Mouse (Mus musculus): ENCODE measurements around the gene Ofd1. TPM values are rescaled to one million over a fixed set of nuclear protein-coding genes. Genes with fewer than 3 reads are reported as not detected.

The Ofd1 gene
- total and polyA plus RNA-seq, 2 experiments from 2014 or later: 4.5 to 4.7 TPM

DNA sequence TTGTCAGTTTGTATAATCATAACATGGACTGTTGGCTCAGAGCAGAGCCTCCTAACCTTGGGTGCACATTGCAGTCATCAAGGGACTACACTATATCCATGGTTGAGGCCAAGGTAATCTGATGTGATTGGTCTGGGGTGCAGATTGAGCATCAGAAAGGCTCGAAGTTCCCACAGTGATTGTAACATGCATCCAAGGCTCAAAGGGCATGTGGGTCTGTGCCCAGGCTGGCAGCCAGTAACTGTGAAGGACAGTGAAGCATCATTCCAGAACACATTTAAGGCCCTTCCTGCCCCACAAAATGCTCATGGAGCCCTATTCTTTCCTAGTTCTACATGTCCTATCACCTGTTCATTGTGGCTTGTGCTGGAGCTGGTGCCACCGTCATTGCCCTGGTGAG, 56.9 kb downstream of the Ofd1 start:
- Histone ChIP-seq H3K4me1 (ENCODE audit: control insufficient read depth, insufficient read depth) (no peaks in the 10 kb centered on the region), H3K36me3 (replicated peaks; ENCODE audit: control insufficient read depth, insufficient read depth, low read length) (no peaks in the 10 kb centered on the region), H3K27ac (ENCODE audit: low read depth) (no peak overlapping the region), H3K9me3 (replicated peaks; ENCODE audit: control insufficient read depth, low read length) (no peaks in the 10 kb centered on the region), H3K4me2 (ENCODE audit: low read depth, low read length) (no peak overlapping the region), H3K27me3 (ENCODE audit: control insufficient read depth, insufficient read depth, low read length) (no peaks in the 10 kb centered on the region), H3K9ac (replicated peaks; ENCODE audit: low read depth, low read length) (no peak overlapping the region), H3K4me3 (ENCODE audit: low read depth, low read length) (no peak overlapping the region)
- TF ChIP-seq CTCF (IDR thresholded peaks at IDR 0.05; ENCODE audit: low read depth) (no peak), EP300 (IDR thresholded peaks at IDR 0.05; ENCODE audit: low read depth) (no peak)
- DNase-seq (ENCODE audit: low spot score) (no peak), ATAC-seq (ENCODE audit: insufficient read depth, low read depth) (no peak)
- WGBS: 69% methylated on average over 2 of the region's 2 CpGs

DNA sequence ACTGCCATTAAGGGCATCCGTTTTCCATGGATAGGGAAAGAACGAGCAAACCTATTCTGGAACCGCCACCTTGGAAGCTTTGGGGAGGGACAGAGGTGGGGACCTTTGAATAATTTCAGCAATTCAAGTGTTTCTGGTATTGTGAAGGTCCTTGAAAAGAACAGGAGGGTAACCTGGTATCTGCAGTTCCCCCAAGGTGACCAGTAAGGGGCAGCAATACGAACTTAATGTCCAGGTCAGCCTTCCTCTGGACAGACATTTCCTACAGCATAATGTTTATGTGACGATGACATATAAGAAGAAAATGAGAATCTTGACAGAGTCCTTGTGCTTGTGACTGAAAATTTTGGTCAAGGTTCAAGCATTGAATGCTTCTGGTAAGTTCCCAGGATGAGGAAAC, 61.9 kb downstream of the Ofd1 start:
- Histone ChIP-seq H3K36me3 (replicated peaks; ENCODE audit: control insufficient read depth, insufficient read depth, low read length) (no peaks in the 10 kb centered on the region), H3K4me2 (ENCODE audit: low read depth, low read length) (no peak overlapping the region), H3K9ac (replicated peaks; ENCODE audit: low read depth, low read length) (no peak overlapping the region), H3K27ac (ENCODE audit: low read depth) (no peak overlapping the region), H3K4me1 (ENCODE audit: control insufficient read depth, insufficient read depth) (no peaks in the 10 kb centered on the region), H3K27me3 (ENCODE audit: control insufficient read depth, insufficient read depth, low read length) (no peaks in the 10 kb centered on the region), H3K9me3 (replicated peaks; ENCODE audit: control insufficient read depth, low read length) (no peaks in the 10 kb centered on the region), H3K4me3 (ENCODE audit: low read depth, low read length) (no peak overlapping the region)
- 76% methylated on average over 5 of the region's 5 CpGs for WGBS
- ATAC-seq (ENCODE audit: insufficient read depth, low read depth): no peak
- TF ChIP-seq EP300 (IDR thresholded peaks at IDR 0.05; ENCODE audit: low read depth) (no peak), CTCF (IDR thresholded peaks at IDR 0.05; ENCODE audit: low read depth) (no peak)
- no peak for DNase-seq (ENCODE audit: low spot score)

DNA sequence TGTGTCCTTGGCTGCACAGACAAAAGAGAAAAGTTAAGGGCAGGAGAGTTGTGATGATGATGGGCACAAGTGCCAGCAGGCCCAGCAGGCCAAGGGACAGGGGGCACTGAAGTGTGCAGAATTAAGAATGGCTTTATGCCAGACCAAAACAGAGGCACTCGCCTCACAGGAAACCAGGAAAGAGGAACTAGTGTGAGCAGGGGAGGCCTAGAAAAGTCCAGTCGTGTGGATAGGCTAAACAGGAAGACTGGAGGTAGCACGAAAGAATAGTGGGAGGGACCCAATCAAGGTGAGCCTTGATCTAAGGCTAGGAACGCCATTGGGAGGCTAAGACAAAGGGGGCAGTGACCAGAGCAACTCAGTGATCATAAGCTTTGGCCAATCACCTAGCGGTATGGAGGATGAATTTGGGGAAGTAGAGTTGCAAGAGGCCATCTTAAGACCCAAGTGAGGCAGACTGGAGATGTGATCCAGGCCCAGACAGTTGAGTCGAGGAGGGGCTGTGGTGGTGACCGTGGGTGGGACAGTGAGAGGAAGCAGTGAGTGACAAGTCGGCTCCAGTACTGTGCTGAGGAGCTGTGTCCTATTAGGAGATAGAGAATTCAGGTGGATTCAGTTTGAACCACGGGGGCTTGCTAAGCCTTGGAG, 63.7 kb downstream of the Ofd1 start:
- Histone ChIP-seq H3K27me3 (ENCODE audit: control insufficient read depth, insufficient read depth, low read length) (no peaks in the 10 kb centered on the region), H3K4me3 (ENCODE audit: low read depth, low read length) (no peak overlapping the region), H3K9ac (replicated peaks; ENCODE audit: low read depth, low read length) (no peak overlapping the region), H3K27ac (ENCODE audit: low read depth) (no peak overlapping the region), H3K4me2 (ENCODE audit: low read depth, low read length) (no peak overlapping the region), H3K4me1 (ENCODE audit: control insufficient read depth, insufficient read depth) (no peaks in the 10 kb centered on the region), H3K9me3 (replicated peaks; ENCODE audit: control insufficient read depth, low read length) (no peaks in the 10 kb centered on the region), H3K36me3 (replicated peaks; ENCODE audit: control insufficient read depth, insufficient read depth, low read length) (no peaks in the 10 kb centered on the region)
- DNase-seq (ENCODE audit: low spot score) (no peak), ATAC-seq (ENCODE audit: insufficient read depth, low read depth) (no peak)
- WGBS: 69% methylated on average over 9 of the region's 9 CpGs
- TF ChIP-seq CTCF (IDR thresholded peaks at IDR 0.05; ENCODE audit: low read depth) (no peak), EP300 (IDR thresholded peaks at IDR 0.05; ENCODE audit: low read depth) (no peak)

DNA sequence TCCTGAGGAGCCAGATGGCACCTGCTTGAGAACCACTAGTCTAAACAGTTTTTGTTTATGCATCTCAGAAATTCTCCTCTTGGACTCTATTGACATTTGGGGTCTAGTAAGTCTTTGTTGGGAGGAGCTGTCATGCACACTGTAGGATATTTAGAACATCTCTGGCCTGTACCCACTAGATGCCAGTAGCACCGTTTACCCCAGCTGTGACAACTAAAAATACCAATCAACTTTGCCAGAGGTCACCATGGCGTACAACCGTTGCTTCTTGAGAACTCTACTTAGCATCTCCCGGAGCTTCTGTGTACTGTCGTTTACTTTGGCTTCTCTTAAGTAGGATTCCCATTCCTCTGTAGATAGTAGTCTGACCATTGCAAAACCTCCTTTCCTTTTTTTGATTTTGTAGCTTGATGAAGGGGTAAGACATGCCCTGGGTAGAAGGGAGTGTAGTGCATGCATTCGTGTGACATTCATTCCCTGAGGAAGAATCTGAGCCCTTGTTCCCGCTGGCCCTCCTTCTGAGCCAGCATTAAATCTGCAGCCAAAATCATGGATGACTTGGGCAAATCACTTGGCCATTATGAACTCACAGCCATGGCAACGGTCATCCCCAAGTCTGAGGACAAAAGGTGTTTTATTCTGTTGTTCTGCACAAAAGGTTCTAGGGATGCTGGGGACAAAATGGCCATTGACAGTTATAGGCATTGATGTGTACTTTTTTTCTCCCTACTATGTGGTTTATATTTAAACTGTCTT, 74.9 kb downstream of the Ofd1 start:
- Histone ChIP-seq H3K9me3 (replicated peaks; ENCODE audit: control insufficient read depth, low read length) (no peaks in the 10 kb centered on the region), H3K27me3 (ENCODE audit: control insufficient read depth, insufficient read depth, low read length) (no peaks in the 10 kb centered on the region), H3K36me3 (replicated peaks; ENCODE audit: control insufficient read depth, insufficient read depth, low read length) (no peaks in the 10 kb centered on the region), H3K4me3 (ENCODE audit: low read depth, low read length) (no peak overlapping the region), H3K27ac (ENCODE audit: low read depth) (no peak overlapping the region), H3K4me1 (ENCODE audit: control insufficient read depth, insufficient read depth) (no peaks in the 10 kb centered on the region), H3K9ac (replicated peaks; ENCODE audit: low read depth, low read length) (no peak overlapping the region), H3K4me2 (ENCODE audit: low read depth, low read length) (no peak overlapping the region)
- ATAC-seq (ENCODE audit: insufficient read depth, low read depth) (no peak), DNase-seq (ENCODE audit: low spot score) (no peak)
- no peak for TF ChIP-seq CTCF (IDR thresholded peaks at IDR 0.05; ENCODE audit: low read depth)
- TF ChIP-seq EP300 (IDR thresholded peaks at IDR 0.05; ENCODE audit: low read depth): no peak
- 72% methylated on average over 8 of the region's 8 CpGs for WGBS

DNA sequence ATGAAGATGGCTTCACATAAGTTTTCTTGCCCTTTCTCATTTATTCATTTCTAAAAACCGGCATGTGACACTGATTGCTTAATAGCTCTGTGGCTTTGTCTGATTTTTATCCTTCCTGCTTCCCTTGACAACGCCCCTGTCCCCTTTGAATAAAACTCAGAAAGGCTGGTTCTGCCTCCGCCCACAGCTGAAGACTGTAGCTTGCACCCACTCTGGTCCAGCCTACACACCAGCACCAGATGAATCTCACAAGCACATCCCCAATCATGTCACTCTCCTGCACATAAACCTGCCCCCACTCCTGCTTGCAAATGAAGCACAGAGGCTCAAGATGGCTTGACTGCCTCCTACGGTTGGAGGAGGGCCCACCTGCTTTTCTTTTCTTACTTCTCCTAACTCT, 80.0 kb downstream of the Ofd1 start:
- H3K9ac ChIP-seq (replicated peaks; ENCODE audit: low read depth, low read length): no peak overlapping the region
- no peak for TF ChIP-seq EP300 (IDR thresholded peaks at IDR 0.05; ENCODE audit: low read depth)
- no peak for TF ChIP-seq CTCF (IDR thresholded peaks at IDR 0.05; ENCODE audit: low read depth)
- no peak overlapping the region for H3K27ac ChIP-seq (ENCODE audit: low read depth)
- ATAC-seq (ENCODE audit: insufficient read depth, low read depth) (no peak), DNase-seq (ENCODE audit: low spot score) (no peak)
- H3K4me3 ChIP-seq (ENCODE audit: low read depth, low read length): no peak overlapping the region
- 76% methylated on average over 4 of the region's 4 CpGs for WGBS
- H3K4me2 ChIP-seq (ENCODE audit: low read depth, low read length): no peak overlapping the region
- H3K36me3 ChIP-seq (replicated peaks; ENCODE audit: control insufficient read depth, insufficient read depth, low read length): no peaks in the 10 kb centered on the region
- H3K4me1 ChIP-seq (ENCODE audit: control insufficient read depth, insufficient read depth): no peaks in the 10 kb centered on the region
- H3K9me3 ChIP-seq (replicated peaks; ENCODE audit: control insufficient read depth, low read length): no peaks in the 10 kb centered on the region
- no peaks in the 10 kb centered on the region for H3K27me3 ChIP-seq (ENCODE audit: control insufficient read depth, insufficient read depth, low read length)
